Mouse (Mus musculus) heart, embryonic 15.5 days (tissue): Measurements from ENCODE around the gene L3hypdh. TPM values are rescaled to one million over a fixed set of nuclear protein-coding genes. Genes with fewer than 3 reads are reported as not detected.

Experiments
- ATAC-seq: fragments of 200-750 bp; cut with Nextera tagmentation; replicated peaks from 2 replicates; pipeline ENCODE4 v1.8.0; 2017; ENCODE audit warnings: low read depth, moderate TSS enrichment; ENCODE audit not compliant: insufficient number of reproducible peaks, insufficient read depth, low FRiP score
- H3K27ac ChIP-seq: fragments of 300-500 bp; sonication (generic); 2 replicates; pipeline ENCODE4 v1.5.1; 2015; ENCODE audit warnings: mild to moderate bottlenecking, inconsistent platforms
- H3K27me3 ChIP-seq: fragments of 300-500 bp; sonication (generic); 2 replicates; pipeline ENCODE4 v1.6.1; 2015; ENCODE audit warnings: inconsistent platforms
- H3K36me3 ChIP-seq: fragments of 300-500 bp; sonication (generic); 2 replicates; pipeline ENCODE4 v1.6.1; 2015; ENCODE audit warnings: mild to moderate bottlenecking, inconsistent platforms
- H3K4me1 ChIP-seq: fragments of 300-500 bp; sonication (generic); replicated peaks from 2 replicates; pipeline ENCODE4 v1.6.1; 2015; ENCODE audit warnings: inconsistent platforms
- H3K4me2 ChIP-seq: fragments of 300-500 bp; sonication (generic); 2 replicates; pipeline ENCODE4 v1.6.1; 2015; ENCODE audit warnings: inconsistent platforms, mild to moderate bottlenecking, moderate library complexity
- H3K4me3 ChIP-seq: fragments of 300-500 bp; sonication (generic); 2 replicates; pipeline ENCODE4 v1.5.1; 2015; ENCODE audit warnings: mild to moderate bottlenecking, inconsistent platforms
- H3K9ac ChIP-seq: fragments of 300-500 bp; sonication (generic); 2 replicates; pipeline ENCODE4 v1.6.1; 2015; ENCODE audit warnings: mild to moderate bottlenecking, inconsistent platforms
- H3K9me3 ChIP-seq: fragments of 300-500 bp; sonication (generic); replicated peaks from 2 replicates; pipeline ENCODE4 v1.6.1; 2016; ENCODE audit warnings: inconsistent platforms
- WGBS: fragments of 180-500 bp; shearing (Covaris S2); methylation state at CpG from one replicate; pipeline ENCODE4 v1.1.7; 2015; ENCODE audit warnings: mixed read lengths; 5-methylcytosine and 5-hydroxymethylcytosine counted together
- polyA plus RNA-seq: library from polyadenylated mRNA; unstranded; fragments of >200 nt; fragmentation: Nextera tagmentation; extraction: Ambion mirVana; gene quantifications from 2 replicates; pipeline ENCODE4 v1.2.1, GENCODE M21; 2015

The L3hypdh gene
- 19.9 TPM in 2 replicates for polyA plus RNA-seq

DNA sequence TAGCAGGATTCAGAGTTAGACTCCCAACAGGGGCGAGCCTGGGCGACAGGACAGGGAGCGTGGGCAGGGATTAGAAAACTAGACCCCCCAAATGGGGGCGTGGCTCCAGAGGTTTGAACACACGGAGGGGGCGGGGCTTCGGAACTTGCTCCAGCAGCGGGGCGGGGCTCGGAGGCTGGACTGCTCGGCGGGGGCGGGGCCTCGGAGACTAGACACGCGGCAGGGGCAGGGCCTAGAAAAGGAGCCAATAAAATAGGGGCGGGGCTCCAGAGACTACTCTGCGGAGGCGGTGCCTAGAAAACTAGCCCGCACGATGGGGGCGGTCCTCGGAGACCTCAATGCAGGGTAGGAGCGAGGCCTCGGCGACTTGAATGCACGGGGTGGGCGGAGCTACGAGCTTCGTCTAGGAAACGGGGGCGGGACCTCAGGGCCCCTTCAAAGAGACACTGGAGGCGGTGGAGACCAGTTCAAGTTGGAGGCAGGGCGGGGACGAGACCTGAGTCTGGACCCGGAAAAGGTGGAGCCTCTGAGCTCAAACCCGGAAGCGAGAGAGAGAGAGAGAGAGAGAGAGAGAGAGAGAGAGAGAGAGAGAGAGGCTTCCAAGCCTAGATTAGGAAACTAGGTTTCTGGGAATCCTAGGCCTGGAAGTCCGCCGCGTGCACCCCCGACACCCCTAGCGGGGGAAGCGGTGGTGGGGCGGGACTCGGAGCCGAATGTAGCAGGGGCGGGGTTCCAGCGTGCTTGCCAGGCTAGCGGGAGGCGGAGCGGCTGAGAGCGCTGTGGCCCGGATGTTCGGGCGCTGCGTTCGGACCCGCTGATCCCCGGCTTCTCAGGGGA is at the start of gene L3hypdh, which contains the start of gene Jkamp:
Gene L3hypdh (minus strand): TSS at position 111 of the 837 bp plus-strand sequence.
Gene Jkamp (plus strand): TSS at position 261 of the 837 bp plus-strand sequence.
- no peaks in the 10 kb centered on the region for H3K27me3 ChIP-seq
- peak within 1 kb of the TSS; percentile 79 for H3K9ac ChIP-seq
- peaks cover 28% of the 10 kb centered on the region for H3K4me1 ChIP-seq
- WGBS = under 1% methylated on average over 57 of the region's 60 CpGs
- H3K36me3 ChIP-seq = peaks cover 7% of the 10 kb centered on the region; the same call in 1 of the 2 replicates
- peak within 1 kb of the TSS; percentile 84 for H3K4me2 ChIP-seq
- ATAC-seq = peak; percentile 96
- H3K4me3 ChIP-seq = peak within 1 kb of the TSS; percentile 77
- H3K9me3 ChIP-seq = no peaks in the 10 kb centered on the region
- peak within 1 kb of the TSS; percentile 97 for H3K27ac ChIP-seq

DNA sequence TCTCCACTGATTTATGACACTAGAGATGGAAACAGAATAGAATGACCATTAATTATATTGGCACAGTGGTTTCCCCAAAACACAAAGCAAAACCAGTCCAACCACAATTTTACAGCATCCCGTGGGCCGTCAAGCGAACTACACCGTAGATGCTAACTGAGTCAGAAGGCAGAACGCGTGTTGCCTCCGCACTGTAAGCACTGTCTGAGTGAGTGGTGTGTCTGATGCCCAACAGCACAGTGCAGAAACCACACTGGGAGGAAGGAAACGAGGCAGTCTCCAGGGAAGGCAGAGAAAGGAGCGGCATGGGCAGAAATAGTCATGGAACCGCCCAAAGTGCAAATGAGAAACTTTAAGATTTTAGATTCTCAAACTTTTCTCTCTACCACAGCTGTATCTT is 44.0 kb upstream of the L3hypdh start:
- Histone ChIP-seq H3K4me1 (no peaks in the 10 kb centered on the region), H3K4me2 (no peak overlapping the region), H3K9me3 (no peaks in the 10 kb centered on the region), H3K4me3 (no peak overlapping the region), H3K27ac (no peak overlapping the region), H3K27me3 (no peaks in the 10 kb centered on the region), H3K9ac (no peak overlapping the region), H3K36me3 (no peaks in the 10 kb centered on the region)
- ATAC-seq = no peak
- 87% methylated on average over 10 of the region's 10 CpGs for WGBS

DNA sequence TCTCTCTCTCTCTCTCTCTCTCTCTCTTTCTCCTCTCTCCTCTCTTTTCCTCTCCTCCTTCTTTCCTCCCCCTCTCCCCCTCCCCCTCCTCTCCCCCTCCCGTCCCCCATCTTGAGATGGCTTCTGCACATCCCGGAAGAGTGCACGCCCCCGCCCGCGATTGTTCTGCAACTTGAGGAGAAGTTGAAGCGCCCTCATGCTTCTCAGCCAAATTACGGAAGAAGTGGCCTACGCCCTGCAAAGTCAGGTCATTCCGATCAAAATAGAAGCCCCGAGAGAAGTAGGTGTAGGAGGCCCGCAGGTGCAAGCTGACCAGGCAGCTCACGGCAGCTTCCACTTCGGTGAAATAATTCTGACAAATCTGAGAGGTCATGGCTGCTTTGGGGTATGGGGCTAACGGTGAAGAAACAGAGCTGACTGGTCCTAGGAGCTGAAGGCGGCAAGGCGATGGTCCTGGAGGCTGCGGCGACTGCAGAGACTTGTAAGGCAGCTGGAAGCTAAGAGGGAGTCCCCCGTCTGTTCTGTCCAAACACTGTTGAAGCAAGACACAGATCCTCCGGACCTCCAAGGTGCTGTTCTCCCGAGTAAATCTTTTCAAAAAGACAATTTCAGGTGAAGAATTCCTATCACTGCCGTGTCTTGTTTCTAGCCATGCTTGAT is 30.6 kb upstream of the L3hypdh start:
- H3K36me3 ChIP-seq = no peaks in the 10 kb centered on the region
- no peak overlapping the region for H3K27ac ChIP-seq
- H3K4me1 ChIP-seq = no peaks in the 10 kb centered on the region
- ATAC-seq = no peak
- H3K4me2 ChIP-seq = no peak overlapping the region
- no peaks in the 10 kb centered on the region for H3K27me3 ChIP-seq
- H3K9ac ChIP-seq = no peak overlapping the region
- no peaks in the 10 kb centered on the region for H3K9me3 ChIP-seq
- H3K4me3 ChIP-seq = no peak overlapping the region
- 70% methylated on average over 22 of the region's 23 CpGs for WGBS

DNA sequence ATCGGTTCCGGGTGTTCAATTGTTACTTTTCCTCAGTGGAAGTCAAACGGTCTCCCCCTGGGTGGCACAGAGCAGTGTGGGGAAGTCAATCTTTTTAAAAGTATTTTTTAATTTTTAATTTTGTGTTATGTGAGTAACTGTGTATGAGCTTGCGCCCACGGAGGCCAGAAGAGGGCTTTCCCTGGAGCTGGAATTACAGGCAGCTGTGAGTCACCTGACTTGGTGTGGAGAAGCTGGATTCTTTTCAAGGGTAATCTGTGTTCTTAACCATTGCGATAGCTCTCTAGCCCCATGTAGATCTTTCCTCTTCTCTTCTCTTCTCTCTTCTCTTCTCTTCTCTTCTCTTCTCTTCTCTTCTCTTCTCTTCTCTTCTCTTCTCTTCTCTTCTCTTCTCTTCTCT is 29.9 kb upstream of the L3hypdh start:
- Histone ChIP-seq H3K9ac (no peak overlapping the region), H3K4me1 (no peaks in the 10 kb centered on the region), H3K27me3 (no peaks in the 10 kb centered on the region), H3K27ac (no peak overlapping the region), H3K9me3 (no peaks in the 10 kb centered on the region), H3K4me3 (no peak overlapping the region), H3K36me3 (no peaks in the 10 kb centered on the region), H3K4me2 (no peak overlapping the region)
- ATAC-seq = no peak
- 62% methylated on average over 6 of the region's 6 CpGs for WGBS

DNA sequence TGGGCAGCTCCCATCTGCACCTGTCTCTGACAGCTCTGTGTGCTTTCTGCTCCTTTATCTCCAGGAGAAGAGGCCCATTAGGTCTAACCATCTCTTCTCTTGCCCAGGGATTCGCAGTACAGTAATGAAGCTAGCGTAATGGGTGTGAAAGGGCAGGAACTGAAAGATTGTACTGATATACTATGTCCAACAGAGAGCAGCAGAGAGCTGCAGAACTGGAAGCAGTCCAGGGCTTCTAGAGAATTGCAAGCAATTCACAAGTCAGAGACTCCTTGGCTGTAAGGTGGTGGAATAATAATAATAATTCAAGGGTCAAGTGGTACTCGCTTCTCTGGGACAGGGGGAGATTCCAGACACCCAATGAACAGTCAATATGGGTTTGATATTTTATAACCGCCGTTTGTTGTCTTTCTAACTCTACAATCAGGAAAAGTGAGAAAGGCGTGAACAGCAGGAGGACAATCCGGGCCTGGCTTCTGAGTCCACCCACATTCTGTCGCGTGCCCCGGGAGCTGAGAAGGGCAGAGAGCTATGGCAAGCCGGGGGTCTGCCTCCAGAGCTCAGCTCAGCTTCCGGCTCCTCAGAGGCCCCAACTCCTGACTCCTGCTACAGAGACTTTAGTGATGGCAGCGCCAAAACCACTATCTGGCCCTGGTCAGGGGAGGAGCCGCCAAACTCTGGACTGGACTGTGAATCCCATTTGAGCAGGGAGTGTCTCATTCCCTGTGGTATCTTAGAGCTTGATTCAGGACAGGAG is 19.5 kb upstream of the L3hypdh start:
- Histone ChIP-seq H3K4me3 (no peak overlapping the region), H3K9ac (no peak overlapping the region), H3K4me2 (peak overlapping the region; percentile 44), H3K36me3 (peaks cover 18% of the 10 kb centered on the region), H3K27me3 (no peaks in the 10 kb centered on the region), H3K4me1 (no peaks in the 10 kb centered on the region), H3K27ac (no peak overlapping the region), H3K9me3 (no peaks in the 10 kb centered on the region)
- ATAC-seq = no peak
- 18% methylated on average over 14 of the region's 14 CpGs for WGBS

DNA sequence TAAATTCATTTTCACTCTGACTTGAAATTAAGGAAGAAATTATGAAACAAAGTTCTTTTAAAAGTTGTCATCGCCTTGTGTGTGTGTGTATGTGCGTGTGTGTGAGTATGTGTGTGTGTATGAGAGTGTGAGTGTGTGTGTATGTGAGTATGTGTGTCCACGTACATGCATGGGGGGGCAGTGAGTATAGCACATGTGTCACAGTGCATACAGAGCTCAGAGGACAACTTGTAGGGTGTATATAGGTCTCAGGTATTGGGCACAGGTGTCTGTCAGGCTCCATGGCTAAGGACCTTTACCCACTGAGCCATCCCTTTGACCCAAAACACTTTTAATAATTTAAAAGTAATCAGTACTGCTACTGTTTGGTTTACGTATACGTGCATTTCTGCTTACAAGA is 18.8 kb upstream of the L3hypdh start:
- no peak overlapping the region for H3K27ac ChIP-seq
- H3K27me3 ChIP-seq = no peaks in the 10 kb centered on the region
- H3K9me3 ChIP-seq = no peaks in the 10 kb centered on the region
- H3K9ac ChIP-seq = no peak overlapping the region
- no peak overlapping the region for H3K4me2 ChIP-seq
- peaks cover 23% of the 10 kb centered on the region for H3K36me3 ChIP-seq
- WGBS = 74% methylated on average over 5 of the region's 5 CpGs
- H3K4me1 ChIP-seq = no peaks in the 10 kb centered on the region
- H3K4me3 ChIP-seq = no peak overlapping the region
- no peak for ATAC-seq

DNA sequence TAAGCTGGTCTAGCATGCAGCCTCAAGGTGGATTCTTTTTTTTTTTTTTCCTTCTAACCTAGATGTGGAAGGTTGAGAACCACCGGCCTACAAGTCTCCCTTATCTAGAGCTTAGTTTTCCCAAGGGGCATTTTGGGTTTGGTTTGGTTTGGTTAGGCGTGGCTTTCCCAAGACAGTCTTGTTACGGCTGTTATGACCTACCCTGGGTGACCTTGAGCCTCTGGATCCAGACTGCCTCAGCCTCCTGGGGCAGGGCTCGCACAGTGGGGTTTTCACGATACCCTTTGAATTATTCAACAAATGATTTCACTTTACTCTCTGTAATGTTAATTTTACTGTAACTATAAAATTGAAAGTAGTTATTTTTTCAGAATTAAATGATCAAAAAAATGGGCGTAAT is 17.5 kb upstream of the L3hypdh start:
- H3K27ac ChIP-seq = no peak overlapping the region
- no peak overlapping the region for H3K9ac ChIP-seq
- no peaks in the 10 kb centered on the region for H3K27me3 ChIP-seq
- peaks cover 26% of the 10 kb centered on the region for H3K36me3 ChIP-seq
- 79% methylated on average over 6 of the region's 6 CpGs for WGBS
- no peak overlapping the region for H3K4me3 ChIP-seq
- ATAC-seq = no peak
- H3K9me3 ChIP-seq = no peaks in the 10 kb centered on the region
- no peaks in the 10 kb centered on the region for H3K4me1 ChIP-seq
- no peak overlapping the region for H3K4me2 ChIP-seq

DNA sequence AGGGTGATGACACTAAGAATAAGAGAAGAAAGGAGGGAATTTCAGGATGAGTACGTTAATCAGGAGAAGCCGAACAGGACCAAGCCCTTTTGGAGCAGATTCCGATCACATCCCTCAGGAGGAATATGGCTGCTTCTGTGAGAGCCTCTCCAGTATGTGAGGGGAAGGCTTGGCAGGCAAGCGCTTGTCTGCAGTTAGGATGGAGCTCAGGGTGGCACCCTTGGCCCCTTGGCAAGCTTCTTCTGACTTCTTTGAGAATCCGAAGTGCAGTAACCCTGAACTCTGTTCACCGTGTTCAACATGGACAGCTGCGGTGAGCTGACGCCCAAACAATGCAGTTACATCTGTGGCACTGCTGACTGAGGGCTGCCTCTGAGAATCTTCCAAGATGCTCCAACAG is 11.7 kb upstream of the L3hypdh start:
- H3K9ac ChIP-seq = no peak overlapping the region
- no peaks in the 10 kb centered on the region for H3K9me3 ChIP-seq
- ATAC-seq = no peak
- WGBS = 91% methylated on average over 8 of the region's 8 CpGs
- H3K27ac ChIP-seq = no peak overlapping the region
- H3K4me3 ChIP-seq = no peak overlapping the region
- no peak overlapping the region for H3K4me2 ChIP-seq
- peaks cover 72% of the 10 kb centered on the region for H3K36me3 ChIP-seq
- no peaks in the 10 kb centered on the region for H3K4me1 ChIP-seq
- no peaks in the 10 kb centered on the region for H3K27me3 ChIP-seq

DNA sequence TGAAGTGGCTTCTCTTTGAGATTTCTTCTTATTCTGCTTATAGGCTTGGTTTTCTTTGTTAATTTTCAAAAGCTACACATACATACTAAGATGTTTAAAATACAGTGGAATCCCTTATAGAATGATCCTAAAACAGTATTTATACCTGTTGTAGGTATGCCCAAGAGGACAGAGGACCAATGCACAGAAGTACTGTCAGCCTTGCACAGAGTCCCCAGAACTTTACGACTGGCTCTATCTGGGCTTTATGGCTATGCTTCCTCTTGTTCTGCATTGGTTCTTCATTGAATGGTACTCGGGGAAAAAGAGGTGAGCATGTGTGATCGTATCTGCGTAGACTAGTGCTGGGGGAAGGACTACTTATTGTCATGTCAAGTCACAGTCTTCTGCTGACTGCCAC is 4.6 kb upstream of the L3hypdh start:
- Histone ChIP-seq H3K9ac (no peak overlapping the region), H3K9me3 (no peaks in the 10 kb centered on the region), H3K27me3 (no peaks in the 10 kb centered on the region), H3K4me3 (no peak overlapping the region), H3K4me1 (peaks cover 13% of the 10 kb centered on the region), H3K36me3 (peaks cover 32% of the 10 kb centered on the region), H3K27ac (no peak overlapping the region), H3K4me2 (no peak overlapping the region)
- no peak for ATAC-seq
- 94% methylated on average over 4 of the region's 4 CpGs for WGBS

DNA sequence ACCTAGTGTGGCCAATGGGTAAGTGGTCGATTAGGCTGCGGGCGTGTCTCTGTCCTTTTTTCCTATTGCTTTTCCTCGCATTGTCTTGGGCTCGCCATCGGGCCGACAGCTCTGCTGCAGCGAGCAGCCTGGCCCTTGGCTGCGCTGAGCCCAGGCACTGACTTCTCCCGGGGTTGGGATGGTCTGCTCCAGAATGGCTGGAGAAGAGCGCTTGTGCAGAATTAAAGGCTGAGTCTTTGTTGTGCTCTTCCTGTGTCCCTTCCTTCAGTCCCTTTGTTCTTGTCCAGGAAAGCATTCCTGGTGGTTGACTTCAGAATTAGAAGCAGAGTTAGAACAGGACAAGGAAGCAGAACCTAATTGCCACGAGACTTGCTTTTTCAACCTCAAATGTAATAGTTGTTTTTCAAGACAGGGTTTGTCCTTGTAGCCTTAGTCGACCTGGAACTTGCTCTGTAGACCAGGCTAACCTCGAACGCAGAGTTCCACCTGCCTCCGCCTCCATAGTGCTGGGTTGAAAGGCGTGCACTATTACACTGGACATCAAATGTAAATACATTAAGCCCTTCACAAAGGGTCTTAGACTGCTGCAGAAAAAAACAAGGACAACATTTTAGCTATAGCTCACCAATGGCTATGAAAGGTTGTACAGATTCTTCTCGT is 1.1 kb upstream of the L3hypdh start:
- ATAC-seq = no peak; the same call in 1 of the 2 replicates
- H3K27me3 ChIP-seq = no peaks in the 10 kb centered on the region
- peak overlapping the region; percentile 97 for H3K27ac ChIP-seq
- peak overlapping the region; percentile 79 for H3K9ac ChIP-seq
- H3K4me2 ChIP-seq = peak overlapping the region; percentile 84
- no peaks in the 10 kb centered on the region for H3K9me3 ChIP-seq
- WGBS = 1% methylated on average over 18 of the region's 18 CpGs
- peaks cover 28% of the 10 kb centered on the region for H3K4me1 ChIP-seq
- H3K36me3 ChIP-seq = peaks cover 10% of the 10 kb centered on the region; the same call in 1 of the 2 replicates
- H3K4me3 ChIP-seq = peak overlapping the region; percentile 77

DNA sequence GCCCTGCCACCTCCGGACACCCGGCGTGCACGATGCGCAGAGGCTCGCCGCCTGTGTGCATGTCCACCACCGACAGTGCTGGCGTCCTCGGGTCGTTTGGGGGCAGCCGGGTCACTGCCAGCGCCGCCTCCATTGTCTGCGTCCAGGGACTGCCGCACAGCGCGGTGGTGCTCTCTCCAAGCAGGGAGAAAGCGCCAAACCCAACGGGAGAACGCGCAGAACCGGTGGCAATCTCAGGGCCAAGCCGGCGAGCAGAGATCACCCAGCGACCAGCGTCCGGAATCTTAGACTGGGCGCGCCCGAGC is 263 bp downstream of the L3hypdh start:
- Histone ChIP-seq H3K4me1 (peaks cover 28% of the 10 kb centered on the region), H3K27ac (peak overlapping the region; percentile 84), H3K9me3 (no peaks in the 10 kb centered on the region), H3K27me3 (no peaks in the 10 kb centered on the region), H3K4me3 (peak overlapping the region; percentile 77), H3K36me3 (peaks cover 3% of the 10 kb centered on the region; the same call in 1 of the 2 replicates), H3K9ac (peak overlapping the region; percentile 58), H3K4me2 (peak overlapping the region; percentile 84)
- peak; percentile 15 for ATAC-seq
- under 1% methylated on average over 31 of the region's 31 CpGs for WGBS
